Mouse (Mus musculus) CD4-positive, CD25-positive, alpha-beta regulatory T cell, adult 2 months (primary cell): ENCODE measurements around the gene 1300017J02Rik.

ENCODE experiments used
- DNase-seq: peaks from one replicate; pipeline ENCODE4 v3.0.0-alpha.2; 2012; ENCODE audit warnings: low read depth, low spot score

1300017J02Rik gene

GRCm38 (mm10) chr9:103274819-103275218, 30.1 kb downstream of the 1300017J02Rik start:
- DNase-seq = no peak

- DNase-seq = no peak
Observed at GRCm38 (mm10) chr9:103271104-103271503, 33.8 kb downstream of the 1300017J02Rik start.

- DNase-seq = no peak
Observed at GRCm38 (mm10) chr9:103265778-103266177, 39.1 kb downstream of the 1300017J02Rik start.

- no peak for DNase-seq
Observed at GRCm38 (mm10) chr9:103252906-103253305, 52.0 kb downstream of the 1300017J02Rik start.

GRCm38 (mm10) chr9:103248618-103249017, 56.3 kb downstream of the 1300017J02Rik start:
- DNase-seq = no peak

- no peak for DNase-seq
Observed at GRCm38 (mm10) chr9:103246526-103247168, 58.2 kb downstream of the 1300017J02Rik start.

- no peak for DNase-seq
Observed at GRCm38 (mm10) chr9:103243640-103244039, 61.2 kb downstream of the 1300017J02Rik start.

GRCm38 (mm10) chr9:103241206-103241605, 63.7 kb downstream of the 1300017J02Rik start:
- no peak for DNase-seq

GRCm38 (mm10) chr9:103239471-103239870, 65.4 kb downstream of the 1300017J02Rik start:
- DNase-seq = no peak

GRCm38 (mm10) chr9:103234565-103235165, 70.2 kb downstream of the 1300017J02Rik start:
- DNase-seq = no peak

GRCm38 (mm10) chr9:103234059-103234458, 70.8 kb downstream of the 1300017J02Rik start:
- DNase-seq = no peak

- no peak for DNase-seq
Observed at GRCm38 (mm10) chr9:103233006-103233395, 71.9 kb downstream of the 1300017J02Rik start.

- DNase-seq = no peak
Observed at GRCm38 (mm10) chr9:103232232-103233005, 72.5 kb downstream of the 1300017J02Rik start.

GRCm38 (mm10) chr9:103230151-103230951, 74.5 kb downstream of the 1300017J02Rik start, which contains the start of the genes Gm20425 and Trf:
TSS of gene Gm20425 (minus strand) at chr9:103230307.
TSS of gene Trf (minus strand) at chr9:103230444.
- DNase-seq = peak; percentile 22

- no peak for DNase-seq
Observed at GRCm38 (mm10) chr9:103229037-103229867, 75.6 kb downstream of the 1300017J02Rik start.

- peak; percentile 35 for DNase-seq
Observed at GRCm38 (mm10) chr9:103228370-103229003, 76.4 kb downstream of the 1300017J02Rik start.

GRCm38 (mm10) chr9:103227760-103228159, 77.1 kb downstream of the 1300017J02Rik start:
- DNase-seq = no peak

GRCm38 (mm10) chr9:103226806-103227205, 78.1 kb downstream of the 1300017J02Rik start:
- DNase-seq = no peak

- peak; percentile 56 for DNase-seq
Observed at GRCm38 (mm10) chr9:103225464-103225863, 79.4 kb downstream of the 1300017J02Rik start.

- DNase-seq = no peak
Observed at GRCm38 (mm10) chr9:103224721-103225120, 80.2 kb downstream of the 1300017J02Rik start.
